Mouse (Mus musculus): ENCODE measurements around the gene Lefty2. TPM values are rescaled to one million over a fixed set of nuclear protein-coding genes. Genes with fewer than 3 reads are reported as not detected.
A peak's percentile ranks its signal among the peaks of the same experiment; 100 is the strongest.

Gene Lefty2
- total RNA-seq, 1 experiment = 68.3 TPM

DNA sequence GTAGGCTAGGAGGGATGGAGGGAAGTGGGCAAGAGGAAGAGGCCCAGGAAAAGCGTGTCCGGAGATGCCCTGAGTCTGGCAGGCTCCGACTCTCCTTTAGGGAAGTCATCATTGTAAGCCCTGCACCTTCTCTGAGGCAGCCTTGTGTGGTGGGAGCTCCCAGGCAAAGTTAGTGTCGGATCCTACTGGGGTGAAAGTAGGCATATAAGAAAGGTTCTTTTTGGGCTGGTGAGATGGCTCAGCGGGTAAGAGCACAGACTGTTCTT is 11.8 kb downstream of the Lefty2 start:
- Histone ChIP-seq H3K4me3 (ENCODE audit: insufficient read depth in 1 of 2, low read depth in 1 of 2, low read length in 2 of 2, poor library complexity in 1 of 2, severe bottlenecking in 1 of 2) (peak overlapping the region; percentile 81 to 87), H3K27ac (ENCODE audit: insufficient read depth, low read depth, low read length, poor library complexity, severe bottlenecking) (no peak overlapping the region; the same call in 1 of the 2 replicates), H3K4me1 (ENCODE audit: control insufficient read depth in 2 of 2, insufficient read depth in 2 of 2, low read length in 2 of 2, poor library complexity in 1 of 2) (peaks cover 4 to 22% of the 10 kb centered on the region in 2 experiments; a peak in 2 of 4 replicates), H3K9me3 (ENCODE audit: control insufficient read depth, insufficient read depth, low read depth, low read length) (no peaks in the 10 kb centered on the region), H3K9ac (ENCODE audit: insufficient read depth, low read depth, low read length, poor library complexity, severe bottlenecking) (peak overlapping the region; percentile 84), H3K36me3 (ENCODE audit: control insufficient read depth, insufficient read depth, low read length, poor library complexity, severe bottlenecking) (peaks cover 34% of the 10 kb centered on the region)
- TF ChIP-seq MAFK (IDR thresholded peaks at IDR 0.05; ENCODE audit: insufficient read depth, low read depth, low read length) = no peak
- no peak for TF ChIP-seq HCFC1 (IDR thresholded peaks at IDR 0.05; ENCODE audit: borderline replicate concordance, insufficient read depth, low read length)
- TF ChIP-seq ZNF384 (IDR thresholded peaks at IDR 0.05; ENCODE audit: low read depth, low read length) = no peak
- no peak for TF ChIP-seq CHD2 (IDR thresholded peaks at IDR 0.05; ENCODE audit: low read depth, low read length)
- no peak for TF ChIP-seq ZC3H11A (IDR thresholded peaks at IDR 0.05; ENCODE audit: borderline replicate concordance, low read depth, low read length)
- in situ Hi-C loops (cut with MboI; ENCODE audit: low sequenced_read_pairs in 2 of 2, unreplicated experiment in 2 of 2) = no loop called here
- no peak for DNase-seq (ENCODE audit: low read depth, low spot score)

DNA sequence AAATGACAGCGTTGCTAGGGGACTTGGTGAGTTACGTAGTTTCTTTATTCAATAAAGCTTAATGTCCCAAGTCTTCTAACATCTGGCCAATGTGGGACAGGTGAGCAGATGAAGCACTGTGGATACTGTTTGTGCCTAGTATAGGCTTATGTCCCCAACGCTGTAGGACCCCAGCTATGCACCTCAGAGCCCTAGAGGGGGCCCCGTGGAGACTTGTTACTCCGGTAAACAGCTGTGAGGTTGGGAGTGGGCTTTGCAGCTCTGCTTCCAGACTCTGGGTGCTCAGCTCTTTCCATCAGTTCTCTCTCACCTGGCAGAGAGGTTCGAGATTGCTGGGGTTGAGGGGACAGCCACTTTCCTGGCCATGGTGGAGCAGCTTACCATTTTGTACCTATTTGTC is 12.4 kb downstream of the Lefty2 start:
- in situ Hi-C loops (cut with MboI; ENCODE audit: low sequenced_read_pairs in 2 of 2, unreplicated experiment in 2 of 2) = no loop called here
- peaks cover 4 to 22% of the 10 kb centered on the region in 2 experiments; a peak in 2 of 4 replicates for H3K4me1 ChIP-seq (ENCODE audit: control insufficient read depth in 2 of 2, insufficient read depth in 2 of 2, low read length in 2 of 2, poor library complexity in 1 of 2)
- no peaks in the 10 kb centered on the region for H3K9me3 ChIP-seq (ENCODE audit: control insufficient read depth, insufficient read depth, low read depth, low read length)
- no peak for DNase-seq (ENCODE audit: low read depth, low spot score)
- TF ChIP-seq ZNF384 (IDR thresholded peaks at IDR 0.05; ENCODE audit: low read depth, low read length) (no peak), HCFC1 (IDR thresholded peaks at IDR 0.05; ENCODE audit: borderline replicate concordance, insufficient read depth, low read length) (no peak), ZC3H11A (IDR thresholded peaks at IDR 0.05; ENCODE audit: borderline replicate concordance, low read depth, low read length) (no peak), CHD2 (IDR thresholded peaks at IDR 0.05; ENCODE audit: low read depth, low read length) (no peak), MAFK (IDR thresholded peaks at IDR 0.05; ENCODE audit: insufficient read depth, low read depth, low read length) (no peak)
- H3K9ac ChIP-seq (ENCODE audit: insufficient read depth, low read depth, low read length, poor library complexity, severe bottlenecking) = peak overlapping the region; percentile 16
- H3K36me3 ChIP-seq (ENCODE audit: control insufficient read depth, insufficient read depth, low read length, poor library complexity, severe bottlenecking) = peaks cover 34% of the 10 kb centered on the region
- peak overlapping the region; percentile 81 to 87 for H3K4me3 ChIP-seq (ENCODE audit: insufficient read depth in 1 of 2, low read depth in 1 of 2, low read length in 2 of 2, poor library complexity in 1 of 2, severe bottlenecking in 1 of 2)
- H3K27ac ChIP-seq (ENCODE audit: insufficient read depth, low read depth, low read length, poor library complexity, severe bottlenecking) = no peak overlapping the region

GRCm38 (mm10) chr1:180905876-180906275 is 13.0 kb downstream of the Lefty2 start:
- TF ChIP-seq ZC3H11A (IDR thresholded peaks at IDR 0.05; ENCODE audit: borderline replicate concordance, low read depth, low read length) (no peak), ZNF384 (IDR thresholded peaks at IDR 0.05; ENCODE audit: low read depth, low read length) (no peak), HCFC1 (IDR thresholded peaks at IDR 0.05; ENCODE audit: borderline replicate concordance, insufficient read depth, low read length) (no peak), MAFK (IDR thresholded peaks at IDR 0.05; ENCODE audit: insufficient read depth, low read depth, low read length) (no peak)
- peak overlapping the region; percentile 16 for H3K9ac ChIP-seq (ENCODE audit: insufficient read depth, low read depth, low read length, poor library complexity, severe bottlenecking)
- H3K27ac ChIP-seq (ENCODE audit: insufficient read depth, low read depth, low read length, poor library complexity, severe bottlenecking) = no peak overlapping the region
- peaks cover 6 to 26% of the 10 kb centered on the region in 2 experiments; a peak in 3 of 4 replicates for H3K4me1 ChIP-seq (ENCODE audit: control insufficient read depth in 2 of 2, insufficient read depth in 2 of 2, low read length in 2 of 2, poor library complexity in 1 of 2)
- DNase-seq (ENCODE audit: low read depth, low spot score) = no peak
- peak overlapping the region; percentile 81 to 87 for H3K4me3 ChIP-seq (ENCODE audit: insufficient read depth in 1 of 2, low read depth in 1 of 2, low read length in 2 of 2, poor library complexity in 1 of 2, severe bottlenecking in 1 of 2)
- peaks cover 34% of the 10 kb centered on the region for H3K36me3 ChIP-seq (ENCODE audit: control insufficient read depth, insufficient read depth, low read length, poor library complexity, severe bottlenecking)
- H3K9me3 ChIP-seq (ENCODE audit: control insufficient read depth, insufficient read depth, low read depth, low read length) = no peaks in the 10 kb centered on the region
- in situ Hi-C loops (cut with MboI; ENCODE audit: low sequenced_read_pairs in 2 of 2, unreplicated experiment in 2 of 2) = no loop called here

DNA sequence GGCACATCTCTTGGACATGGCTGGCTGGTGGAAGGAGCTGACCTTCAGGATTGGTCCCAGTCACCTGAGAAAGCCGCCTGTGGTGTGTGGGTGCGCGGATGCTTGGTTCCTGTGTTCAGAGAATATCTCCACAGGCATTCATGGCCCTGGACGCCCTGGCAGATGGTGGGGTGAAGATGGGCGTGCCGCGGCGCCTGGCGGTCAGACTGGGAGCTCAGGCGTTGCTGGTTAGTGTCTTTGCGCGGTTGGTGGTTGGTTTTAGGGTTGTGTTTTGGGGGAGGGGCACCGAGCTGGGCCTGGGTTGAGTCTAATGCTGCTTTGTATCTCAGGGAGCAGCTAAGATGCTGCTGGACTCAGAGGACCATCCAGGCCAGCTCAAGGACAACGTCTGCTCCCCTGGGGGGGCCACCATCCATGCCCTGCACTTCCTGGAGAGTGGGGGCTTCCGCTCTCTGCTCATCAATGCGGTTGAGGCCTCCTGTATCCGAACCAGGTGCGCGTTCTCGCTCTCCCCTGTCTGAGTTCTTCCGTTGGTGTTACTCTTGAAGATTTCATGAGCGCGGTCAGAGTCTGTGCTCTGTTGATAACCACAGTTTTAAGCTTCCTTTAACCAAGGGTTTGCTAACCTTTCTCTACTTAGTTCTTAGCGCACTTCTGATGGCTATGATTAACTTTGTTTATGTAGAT is 13.7 kb downstream of the Lefty2 start:
- H3K9ac ChIP-seq (ENCODE audit: insufficient read depth, low read depth, low read length, poor library complexity, severe bottlenecking) = peak overlapping the region; percentile 16
- H3K4me3 ChIP-seq (ENCODE audit: insufficient read depth in 1 of 2, low read depth in 1 of 2, low read length in 2 of 2, poor library complexity in 1 of 2, severe bottlenecking in 1 of 2) = peak overlapping the region; percentile 81 to 87
- no peaks in the 10 kb centered on the region for H3K9me3 ChIP-seq (ENCODE audit: control insufficient read depth, insufficient read depth, low read depth, low read length)
- in situ Hi-C loops (cut with MboI; ENCODE audit: low sequenced_read_pairs in 2 of 2, unreplicated experiment in 2 of 2) = no loop called here
- H3K36me3 ChIP-seq (ENCODE audit: control insufficient read depth, insufficient read depth, low read length, poor library complexity, severe bottlenecking) = peaks cover 34% of the 10 kb centered on the region
- no peak overlapping the region for H3K27ac ChIP-seq (ENCODE audit: insufficient read depth, low read depth, low read length, poor library complexity, severe bottlenecking)
- no peak for TF ChIP-seq HCFC1 (IDR thresholded peaks at IDR 0.05; ENCODE audit: borderline replicate concordance, insufficient read depth, low read length)
- TF ChIP-seq ZNF384 (IDR thresholded peaks at IDR 0.05; ENCODE audit: low read depth, low read length) = no peak
- no peak for TF ChIP-seq CHD2 (IDR thresholded peaks at IDR 0.05; ENCODE audit: low read depth, low read length)
- TF ChIP-seq MAFK (IDR thresholded peaks at IDR 0.05; ENCODE audit: insufficient read depth, low read depth, low read length) = no peak
- TF ChIP-seq ZC3H11A (IDR thresholded peaks at IDR 0.05; ENCODE audit: borderline replicate concordance, low read depth, low read length) = no peak
- peaks cover 8 to 32% of the 10 kb centered on the region in 2 experiments; a peak in 3 of 4 replicates for H3K4me1 ChIP-seq (ENCODE audit: control insufficient read depth in 2 of 2, insufficient read depth in 2 of 2, low read length in 2 of 2, poor library complexity in 1 of 2)
- DNase-seq (ENCODE audit: low read depth, low spot score) = no peak

Measured in ES-E14 (cell line).